Mouse (Mus musculus): Measurements from ENCODE around the gene Duoxa1.
"Not testable (repeated sequence)": the region's sequence is repeated elsewhere in the genome, so short reads cannot be mapped to it uniquely, and the experiment has no call there.

The Duoxa1 gene

GRCm38 (mm10) chr2:122330317-122330716 lies 16.8 kb upstream of the Duoxa1 start:
- DNase-seq (ENCODE audit: low spot score in 2 of 2): not testable (repeated sequence)

GRCm38 (mm10) chr2:122327986-122328385 lies 14.5 kb upstream of the Duoxa1 start:
- DNase-seq (ENCODE audit: low spot score in 2 of 2): no peak

GRCm38 (mm10) chr2:122325361-122325760 lies 11.8 kb upstream of the Duoxa1 start:
- no peak for DNase-seq (ENCODE audit: low spot score in 2 of 2)

- no peak for DNase-seq (ENCODE audit: low spot score in 2 of 2)
These were observed 11.1 kb upstream of the Duoxa1 start for GRCm38 (mm10) chr2:122324586-122324985.

GRCm38 (mm10) chr2:122323960-122324359 lies 10.4 kb upstream of the Duoxa1 start:
- no peak for DNase-seq (ENCODE audit: low spot score in 2 of 2)

- DNase-seq (ENCODE audit: low spot score in 2 of 2): no peak
These were observed 3.9 kb upstream of the Duoxa1 start for GRCm38 (mm10) chr2:122317384-122317783.

GRCm38 (mm10) chr2:122315372-122315771 lies 1.8 kb upstream of the Duoxa1 start, which contains the start of gene Duox1:
Duox1 (plus strand) TSS chr2:122315672.
- no peak for DNase-seq (ENCODE audit: low spot score in 2 of 2)

GRCm38 (mm10) chr2:122312722-122313417 lies 660 bp downstream of the Duoxa1 start:
- no peak for DNase-seq (ENCODE audit: low spot score in 2 of 2)

- DNase-seq (ENCODE audit: low spot score in 2 of 2): no peak
These were observed 2.0 kb downstream of the Duoxa1 start for GRCm38 (mm10) chr2:122311561-122311960.

GRCm38 (mm10) chr2:122309647-122310046 lies 3.9 kb downstream of the Duoxa1 start:
- DNase-seq (ENCODE audit: low spot score in 2 of 2): no peak

GRCm38 (mm10) chr2:122306184-122306583 lies 7.3 kb downstream of the Duoxa1 start:
- DNase-seq (ENCODE audit: low spot score in 2 of 2): no peak

- no peak for DNase-seq (ENCODE audit: low spot score in 2 of 2)
These were observed 8.2 kb downstream of the Duoxa1 start for GRCm38 (mm10) chr2:122305097-122305892.

GRCm38 (mm10) chr2:122304544-122304943 lies 9.0 kb downstream of the Duoxa1 start:
- DNase-seq (ENCODE audit: low spot score in 2 of 2): no peak

- DNase-seq (ENCODE audit: low spot score in 2 of 2): peak in 1 of 2 experiments; percentile 30
These were observed 10.8 kb downstream of the Duoxa1 start for GRCm38 (mm10) chr2:122302574-122303241.

- DNase-seq (ENCODE audit: low spot score in 2 of 2): no peak
These were observed 11.5 kb downstream of the Duoxa1 start for GRCm38 (mm10) chr2:122301921-122302573.

- no peak for DNase-seq (ENCODE audit: low spot score in 2 of 2)
These were observed 12.2 kb downstream of the Duoxa1 start for GRCm38 (mm10) chr2:122301081-122301920.

GRCm38 (mm10) chr2:122300656-122301020 lies 12.9 kb downstream of the Duoxa1 start:
- no peak for DNase-seq (ENCODE audit: low spot score in 2 of 2)

- no peak for DNase-seq (ENCODE audit: low spot score in 2 of 2)
These were observed 13.4 kb downstream of the Duoxa1 start for GRCm38 (mm10) chr2:122299911-122300655.

GRCm38 (mm10) chr2:122298596-122299490 lies 14.7 kb downstream of the Duoxa1 start, which contains the start of gene Duoxa2:
Duoxa2 (plus strand) TSS chr2:122298900.
- DNase-seq (ENCODE audit: low spot score in 2 of 2): no peak

Data from right cerebral cortex, postnatal 36 days (tissue).